Mouse (Mus musculus): Measurements from ENCODE around the gene Thegl.

DNA sequence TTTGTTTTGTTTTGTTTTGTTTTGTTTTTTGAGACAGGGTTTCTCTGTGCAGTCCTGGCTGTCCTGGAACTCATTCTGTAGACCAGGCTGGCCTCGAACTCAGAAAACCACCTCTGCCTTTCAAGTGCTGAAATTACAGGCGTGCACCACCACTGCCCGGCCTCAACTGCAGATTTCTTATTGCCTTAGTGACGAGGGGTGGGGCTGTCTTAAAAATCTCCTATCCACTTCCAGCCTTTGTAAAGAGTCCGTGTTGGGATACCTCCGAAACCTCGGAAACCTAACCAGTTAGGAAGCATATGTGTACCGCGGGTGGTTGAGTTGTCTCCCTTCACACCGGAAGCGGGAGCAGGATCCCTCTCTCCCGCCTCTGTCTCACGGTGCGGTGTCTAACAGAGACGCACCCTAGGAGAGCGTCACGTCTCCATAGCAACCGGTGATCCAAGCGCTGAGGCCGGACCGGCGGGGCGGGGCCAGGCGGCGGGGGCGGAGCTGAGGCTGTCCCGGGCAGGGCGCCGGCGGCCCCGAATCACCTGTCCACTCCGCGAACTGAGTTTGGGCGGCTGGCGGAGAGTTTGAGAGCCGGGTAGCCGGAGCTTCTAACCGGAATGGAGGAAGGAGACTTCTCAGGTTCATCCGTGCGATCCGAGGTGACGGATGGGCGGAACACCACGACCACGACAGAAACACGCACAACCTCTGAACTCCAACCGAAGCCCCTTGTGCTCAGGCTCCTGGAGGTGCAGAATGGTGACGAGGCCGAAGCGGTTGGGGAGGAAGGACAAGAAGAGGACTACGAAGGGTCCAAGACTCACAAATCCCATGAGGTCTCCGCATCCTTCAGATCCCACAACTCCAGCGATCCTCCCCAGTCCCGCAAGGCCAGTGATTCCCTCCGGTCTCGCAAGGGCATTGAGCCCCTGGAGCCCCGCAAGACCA lies at the start of gene Thegl:
- TF ChIP-seq TAL1 (conservative IDR thresholded peaks at IDR 0.05; ENCODE audit: low read depth, low read length) (no peak), GATA2 (IDR thresholded peaks at IDR 0.05; ENCODE audit: borderline replicate concordance, low read depth, low read length) (no peak), CTCF (IDR thresholded peaks at IDR 0.05; ENCODE audit: low read depth, low read length) (no peak)

All from G1E (cell line).